Mouse (Mus musculus) forebrain, embryonic 12.5 days (tissue): ENCODE results near the gene Sesn3. TPM values are rescaled to one million over a fixed set of nuclear protein-coding genes. Genes with fewer than 3 reads are reported as not detected.
"Not testable (repeated sequence)": the region's sequence is repeated elsewhere in the genome, so short reads cannot be mapped to it uniquely, and the experiment has no call there.

Experiments
- ATAC-seq: fragments of 200-750 bp; cut with Nextera tagmentation; 2 replicates; pipeline ENCODE4 v1.8.0; 2017; ENCODE audit warnings: moderate TSS enrichment; ENCODE audit not compliant: low FRiP score
- H3K27ac ChIP-seq: fragments of 300-500 bp; sonication (generic); 2 replicates; pipeline ENCODE4 v1.5.1; 2016; ENCODE audit warnings: mild to moderate bottlenecking
- H3K27me3 ChIP-seq: fragments of 300-500 bp; sonication (generic); 2 replicates; pipeline ENCODE4 v1.6.1; 2016; ENCODE audit warnings: mild to moderate bottlenecking
- H3K36me3 ChIP-seq: fragments of 300-500 bp; sonication (generic); replicated peaks from 2 replicates; pipeline ENCODE4 v1.6.1; 2016; ENCODE audit warnings: mild to moderate bottlenecking
- H3K4me1 ChIP-seq: fragments of 300-500 bp; sonication (generic); 2 replicates; pipeline ENCODE4 v1.6.1; 2016
- H3K4me2 ChIP-seq: fragments of 300-500 bp; sonication (generic); 2 replicates; pipeline ENCODE4 v1.6.1; 2016; ENCODE audit warnings: mild to moderate bottlenecking, moderate library complexity
- H3K4me3 ChIP-seq: fragments of 300-500 bp; sonication (generic); replicated peaks from 2 replicates; pipeline ENCODE4 v1.5.1; 2016; ENCODE audit warnings: mild to moderate bottlenecking
- H3K9ac ChIP-seq: fragments of 300-500 bp; sonication (generic); 2 replicates; pipeline ENCODE4 v1.6.1; 2016; ENCODE audit warnings: mild to moderate bottlenecking
- H3K9me3 ChIP-seq: fragments of 300-500 bp; sonication (generic); 2 replicates; pipeline ENCODE4 v1.6.1; 2016
- WGBS: fragments of 180-500 bp; shearing (Covaris S2); methylation state at CpG from one replicate; pipeline ENCODE4 v1.1.7; 2016; 5-methylcytosine and 5-hydroxymethylcytosine counted together
- polyA plus RNA-seq: library from polyadenylated mRNA; unstranded; fragments of >200 nt; fragmentation: Nextera tagmentation; extraction: Ambion mirVana; gene quantifications from 2 replicates; pipeline ENCODE4 v1.2.1, GENCODE M21; 2016

The Sesn3 gene
- 20.3 and 20.7 TPM in 2 replicates for polyA plus RNA-seq

- Histone ChIP-seq H3K27ac (peak within 1 kb of the TSS; percentile 89), H3K9ac (peak within 1 kb of the TSS; percentile 47), H3K36me3 (no peaks in the 10 kb centered on the region), H3K27me3 (no peaks in the 10 kb centered on the region), H3K4me2 (peak within 1 kb of the TSS; percentile 58), H3K9me3 (no peaks in the 10 kb centered on the region), H3K4me1 (peaks cover 14% of the 10 kb centered on the region), H3K4me3 (peak within 1 kb of the TSS; percentile 91)
- ATAC-seq: peak; percentile 55
- WGBS: 2% methylated on average over 25 of the region's 25 CpGs
Measured at GRCm38 (mm10) chr9:14274986-14275720, at the start of gene Sesn3. TSS of gene Sesn3 (plus strand) at chr9:14275067.

DNA sequence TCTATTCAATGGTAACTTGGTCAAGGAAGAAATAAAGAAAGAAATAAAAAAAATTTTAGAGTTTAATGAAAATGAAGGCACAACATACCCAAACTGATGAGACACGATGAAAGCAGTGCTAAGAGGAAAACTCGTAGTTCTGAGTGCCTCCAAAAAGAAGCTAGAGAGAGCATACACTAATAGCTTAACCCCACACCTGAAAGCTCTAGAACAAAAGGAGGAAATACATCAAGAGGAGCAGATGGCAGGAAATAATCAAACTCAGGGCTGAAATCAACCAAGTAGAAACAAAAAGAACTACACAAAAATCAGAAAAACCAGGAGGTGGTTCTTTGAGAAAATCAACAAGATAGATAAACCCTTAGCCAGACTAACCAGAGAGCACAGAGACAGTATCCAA is 47.8 kb upstream of the Sesn3 start:
- H3K27ac ChIP-seq, ATAC-seq, H3K4me2 ChIP-seq, H3K9ac ChIP-seq, H3K36me3 ChIP-seq, H3K27me3 ChIP-seq, H3K9me3 ChIP-seq, H3K4me3 ChIP-seq, H3K4me1 ChIP-seq: not testable (repeated sequence)
- 87% methylated on average over 2 of the region's 2 CpGs for WGBS

- Histone ChIP-seq H3K27ac (no peak overlapping the region), H3K27me3 (no peaks in the 10 kb centered on the region), H3K4me2 (no peak overlapping the region), H3K9me3 (no peaks in the 10 kb centered on the region), H3K4me1 (peaks cover 8% of the 10 kb centered on the region), H3K36me3 (no peaks in the 10 kb centered on the region), H3K9ac (no peak overlapping the region), H3K4me3 (no peak overlapping the region)
- WGBS: 45% methylated on average over 7 of the region's 7 CpGs
- ATAC-seq: no peak
Measured at GRCm38 (mm10) chr9:14233702-14234373, 41.0 kb upstream of the Sesn3 start.

DNA sequence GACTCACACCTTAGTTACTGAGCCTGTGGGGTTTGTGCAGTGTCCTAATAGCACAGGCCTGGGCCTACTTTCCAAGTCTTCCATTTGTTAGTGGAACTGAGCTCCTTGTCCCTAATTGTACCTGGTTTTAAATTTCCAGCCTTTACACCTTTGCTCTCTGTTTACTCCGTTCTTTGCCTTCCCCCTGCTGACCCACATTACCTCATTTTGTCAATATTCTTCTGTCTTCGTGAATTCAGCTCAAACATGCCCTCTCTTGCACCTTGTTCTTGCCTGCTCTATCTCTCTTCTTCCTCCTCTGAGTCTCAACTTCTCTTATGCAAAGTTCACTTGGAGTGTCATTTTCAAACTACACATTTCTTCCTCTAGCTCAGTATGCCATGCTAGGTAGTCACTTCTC is 39.6 kb upstream of the Sesn3 start:
- H3K4me1 ChIP-seq: peaks cover 8% of the 10 kb centered on the region
- H3K27me3 ChIP-seq: no peaks in the 10 kb centered on the region
- no peak overlapping the region for H3K4me2 ChIP-seq
- no peaks in the 10 kb centered on the region for H3K36me3 ChIP-seq
- no peak overlapping the region for H3K4me3 ChIP-seq
- H3K27ac ChIP-seq: no peak overlapping the region
- no peaks in the 10 kb centered on the region for H3K9me3 ChIP-seq
- 80% methylated on average over 2 of the region's 2 CpGs for WGBS
- no peak overlapping the region for H3K9ac ChIP-seq
- ATAC-seq: no peak

- H3K4me2 ChIP-seq, ATAC-seq, H3K9ac ChIP-seq, H3K27ac ChIP-seq, H3K9me3 ChIP-seq, H3K4me3 ChIP-seq, H3K27me3 ChIP-seq, H3K36me3 ChIP-seq: not testable (repeated sequence)
- 70% methylated on average over 1 of the region's 1 CpGs for WGBS
- peaks cover 17% of the 10 kb centered on the region for H3K4me1 ChIP-seq
Measured at GRCm38 (mm10) chr9:14241003-14241402, 33.9 kb upstream of the Sesn3 start.

GRCm38 (mm10) chr9:14242308-14242707 is 32.6 kb upstream of the Sesn3 start:
- no peak overlapping the region for H3K27ac ChIP-seq
- no peak overlapping the region for H3K9ac ChIP-seq
- H3K4me3 ChIP-seq: no peak overlapping the region
- H3K4me1 ChIP-seq: peaks cover 24% of the 10 kb centered on the region
- H3K36me3 ChIP-seq: no peaks in the 10 kb centered on the region
- peaks cover 3% of the 10 kb centered on the region; the same call in 1 of the 2 replicates for H3K27me3 ChIP-seq
- no peaks in the 10 kb centered on the region for H3K9me3 ChIP-seq
- WGBS: 56% methylated on average over 2 of the region's 2 CpGs
- ATAC-seq: no peak
- no peak overlapping the region for H3K4me2 ChIP-seq

DNA sequence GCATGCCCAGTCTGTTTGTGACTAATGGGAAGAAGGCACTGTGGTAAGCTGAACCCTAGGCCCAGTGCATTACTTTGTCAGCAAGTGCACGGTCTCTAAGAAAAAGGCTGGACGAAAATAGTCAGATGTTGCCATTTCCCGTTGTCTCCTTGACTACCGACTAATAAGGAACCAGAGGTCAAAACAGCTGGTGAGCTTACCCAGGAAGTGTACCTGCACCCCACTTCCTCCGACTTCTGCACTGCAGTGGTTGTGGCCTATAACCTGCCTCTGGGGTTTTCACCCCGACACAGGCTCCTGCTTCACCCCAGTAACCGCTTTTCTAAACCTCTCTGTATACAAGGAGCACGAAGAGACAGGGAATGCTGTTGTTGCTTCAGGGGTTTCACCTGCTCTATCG is 30.3 kb upstream of the Sesn3 start:
- H3K9ac ChIP-seq: no peak overlapping the region
- no peak overlapping the region for H3K4me3 ChIP-seq
- no peak for ATAC-seq
- H3K4me1 ChIP-seq: peaks cover 24% of the 10 kb centered on the region
- no peak overlapping the region for H3K4me2 ChIP-seq
- H3K27ac ChIP-seq: no peak overlapping the region
- H3K27me3 ChIP-seq: peaks cover 3% of the 10 kb centered on the region; the same call in 1 of the 2 replicates
- no peaks in the 10 kb centered on the region for H3K9me3 ChIP-seq
- 33% methylated on average over 9 of the region's 9 CpGs for WGBS
- no peaks in the 10 kb centered on the region for H3K36me3 ChIP-seq

DNA sequence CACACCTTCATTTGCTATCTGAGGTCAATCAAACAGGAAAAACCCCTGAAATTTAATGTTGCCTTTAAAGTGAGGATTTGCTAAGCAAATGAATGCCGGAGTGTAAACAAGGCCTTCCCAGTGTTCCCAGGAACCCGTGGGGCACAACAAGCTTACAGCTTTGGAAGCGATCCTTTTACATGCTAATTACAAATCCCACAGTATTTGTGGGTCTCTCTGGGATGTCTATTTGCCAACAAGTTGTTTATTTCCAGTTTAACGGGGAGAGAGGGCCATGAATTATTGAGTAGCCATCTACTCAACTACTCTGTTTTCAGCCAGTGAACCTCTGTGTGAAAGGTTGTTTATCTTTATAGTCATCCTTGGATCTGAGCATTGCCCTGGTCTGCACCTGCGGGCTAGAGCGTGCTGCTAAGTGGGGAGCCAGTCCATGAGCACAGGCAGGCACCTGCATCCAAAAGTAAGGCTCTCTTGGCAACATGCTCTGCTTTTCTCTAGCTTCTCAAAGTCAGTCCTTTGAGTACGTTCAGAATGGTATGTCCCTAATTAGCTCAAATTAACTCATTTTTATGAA is 29.8 kb upstream of the Sesn3 start:
- H3K4me2 ChIP-seq: no peak overlapping the region
- H3K4me3 ChIP-seq: no peak overlapping the region
- no peak overlapping the region for H3K9ac ChIP-seq
- H3K9me3 ChIP-seq: no peaks in the 10 kb centered on the region
- no peaks in the 10 kb centered on the region for H3K36me3 ChIP-seq
- H3K4me1 ChIP-seq: peaks cover 24% of the 10 kb centered on the region
- no peak for ATAC-seq
- no peak overlapping the region for H3K27ac ChIP-seq
- peaks cover 3% of the 10 kb centered on the region; the same call in 1 of the 2 replicates for H3K27me3 ChIP-seq
- 15% methylated on average over 7 of the region's 7 CpGs for WGBS

DNA sequence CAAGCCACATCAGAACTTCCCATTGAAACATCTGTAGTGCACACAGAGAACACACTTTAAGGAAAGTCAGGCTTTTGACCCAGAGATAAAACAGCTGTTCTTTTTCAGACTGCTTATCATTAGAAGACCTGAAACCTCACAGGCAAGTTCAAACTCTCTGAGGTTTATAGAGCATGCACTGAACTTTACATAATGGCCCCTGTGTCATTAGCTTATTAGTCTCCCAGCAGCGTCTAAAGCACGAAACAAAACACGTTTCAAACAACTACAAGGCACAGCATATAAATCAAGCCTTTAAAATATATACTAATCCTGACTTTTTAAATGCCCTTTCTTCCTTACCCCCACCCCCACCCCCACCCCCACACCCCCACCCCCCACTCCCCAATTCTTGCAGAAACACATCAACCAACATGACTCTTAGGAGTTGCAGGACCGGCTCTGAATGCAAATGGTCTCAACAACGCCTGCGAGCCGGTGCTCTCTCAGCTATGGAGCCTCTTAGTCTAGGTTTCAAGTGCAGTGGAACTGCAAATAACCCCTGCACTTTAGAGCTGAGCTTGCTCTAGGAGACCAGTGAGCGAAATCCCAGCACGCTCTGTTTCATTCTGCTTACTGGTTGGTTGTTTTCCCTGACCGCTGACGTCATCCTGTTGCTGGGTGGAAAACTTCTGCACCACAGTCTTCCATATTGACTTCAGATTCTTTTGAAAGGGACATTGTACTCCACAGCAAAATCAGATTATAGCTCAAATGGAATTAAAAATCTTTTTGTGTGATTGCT is 28.7 kb upstream of the Sesn3 start:
- Histone ChIP-seq H3K4me3 (no peak overlapping the region), H3K4me1 (peaks cover 24% of the 10 kb centered on the region), H3K36me3 (no peaks in the 10 kb centered on the region), H3K27ac (0 out of 2 replicates have a peak overlapping the region, but pooled peaks have one; percentile 36), H3K4me2 (peak overlapping the region; percentile 24; the same call in 1 of the 2 replicates), H3K27me3 (peaks cover 3% of the 10 kb centered on the region; the same call in 1 of the 2 replicates), H3K9ac (no peak overlapping the region), H3K9me3 (no peaks in the 10 kb centered on the region)
- peak; percentile 72 for ATAC-seq
- 19% methylated on average over 11 of the region's 11 CpGs for WGBS

- H3K27ac ChIP-seq: no peak overlapping the region
- H3K4me2 ChIP-seq: no peak overlapping the region
- peaks cover 3% of the 10 kb centered on the region; the same call in 1 of the 2 replicates for H3K27me3 ChIP-seq
- no peaks in the 10 kb centered on the region for H3K9me3 ChIP-seq
- peaks cover 24% of the 10 kb centered on the region for H3K4me1 ChIP-seq
- no peak overlapping the region for H3K9ac ChIP-seq
- H3K4me3 ChIP-seq: no peak overlapping the region
- WGBS: 80% methylated on average over 12 of the region's 12 CpGs
- ATAC-seq: no peak
- H3K36me3 ChIP-seq: no peaks in the 10 kb centered on the region
Measured at GRCm38 (mm10) chr9:14247480-14248208, 27.2 kb upstream of the Sesn3 start.

DNA sequence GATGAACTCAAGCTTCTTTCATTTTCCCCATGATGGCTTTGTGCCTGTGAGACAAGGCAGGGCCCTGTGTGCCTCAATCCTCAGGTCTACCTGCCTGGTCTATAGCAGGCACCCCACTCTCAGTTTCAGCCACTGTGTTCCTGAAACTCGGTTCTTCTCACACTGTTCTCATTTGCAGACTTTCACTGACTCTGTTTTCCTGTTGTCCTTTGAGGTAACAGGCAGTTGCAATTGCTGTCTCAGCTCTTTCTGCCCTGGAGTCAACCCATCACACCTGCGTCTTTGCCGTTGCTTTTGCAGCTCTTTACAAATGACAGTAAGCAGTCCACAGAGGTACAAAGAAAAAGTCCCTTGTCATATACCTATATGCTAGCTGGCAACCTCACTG is 26.7 kb upstream of the Sesn3 start:
- H3K4me1 ChIP-seq: peaks cover 24% of the 10 kb centered on the region
- H3K4me3 ChIP-seq: no peak overlapping the region
- H3K27ac ChIP-seq: no peak overlapping the region
- H3K36me3 ChIP-seq: no peaks in the 10 kb centered on the region
- peaks cover 3% of the 10 kb centered on the region; the same call in 1 of the 2 replicates for H3K27me3 ChIP-seq
- ATAC-seq: no peak
- H3K4me2 ChIP-seq: no peak overlapping the region
- no peak overlapping the region for H3K9ac ChIP-seq
- 87% methylated on average over 3 of the region's 3 CpGs for WGBS
- H3K9me3 ChIP-seq: no peaks in the 10 kb centered on the region
